Mouse (Mus musculus) kidney, embryonic 14.5 days (tissue): ENCODE results near the gene Trim80. TPM values are rescaled to one million over a fixed set of nuclear protein-coding genes. Genes with fewer than 3 reads are reported as not detected.
"Not testable (repeated sequence)": the region's sequence is repeated elsewhere in the genome, so short reads cannot be mapped to it uniquely, and the experiment has no call there.

ENCODE experiments used
- ATAC-seq: fragments of 200-750 bp; cut with Nextera tagmentation; 2 replicates; pipeline ENCODE4 v1.8.0; 2017; ENCODE audit warnings: moderate number of reproducible peaks, mild to moderate bottlenecking, moderate TSS enrichment, moderate library complexity; ENCODE audit not compliant: low FRiP score, low TSS enrichment
- H3K27ac ChIP-seq: fragments of 300-500 bp; sonication (generic); 2 replicates; pipeline ENCODE4 v1.5.1; 2014; ENCODE audit warnings: low read depth, mild to moderate bottlenecking, low read length, moderate library complexity, mixed read lengths
- H3K27me3 ChIP-seq: fragments of 300-500 bp; sonication (generic); 2 replicates; pipeline ENCODE4 v1.6.1; 2014; ENCODE audit warnings: mild to moderate bottlenecking, low read length; ENCODE audit not compliant: control insufficient read depth, insufficient read depth
- H3K36me3 ChIP-seq: fragments of 300-500 bp; sonication (generic); 2 replicates; pipeline ENCODE4 v1.6.1; 2014; ENCODE audit warnings: low read length, mixed read lengths; ENCODE audit not compliant: control insufficient read depth, insufficient read depth
- H3K4me1 ChIP-seq: fragments of 300-500 bp; sonication (generic); 2 replicates; pipeline ENCODE4 v1.6.1; 2014; ENCODE audit warnings: low read length, mixed read lengths; ENCODE audit not compliant: control insufficient read depth, insufficient read depth
- H3K4me2 ChIP-seq: fragments of 300-500 bp; sonication (generic); replicated peaks from 2 replicates; pipeline ENCODE4 v1.6.1; 2014; ENCODE audit warnings: low read depth, mild to moderate bottlenecking, low read length
- H3K4me3 ChIP-seq: fragments of 300-500 bp; sonication (generic); 2 replicates; pipeline ENCODE4 v1.5.1; 2014; ENCODE audit warnings: mild to moderate bottlenecking, low read length
- H3K9ac ChIP-seq: fragments of 300-500 bp; sonication (generic); 2 replicates; pipeline ENCODE4 v1.6.1; 2014; ENCODE audit warnings: low read depth, mild to moderate bottlenecking, low read length, moderate library complexity
- H3K9me3 ChIP-seq: fragments of 300-500 bp; sonication (generic); 2 replicates; pipeline ENCODE4 v1.6.1; 2016; ENCODE audit warnings: low read length; ENCODE audit not compliant: control insufficient read depth
- WGBS: fragments of 180-500 bp; shearing (Covaris S2); extraction: QIAGEN DNeasy Blood & Tissue Kit; methylation state at CpG from one replicate; pipeline ENCODE4 v1.1.7; 2014; 5-methylcytosine and 5-hydroxymethylcytosine counted together
- polyA plus RNA-seq: library from polyadenylated mRNA; unstranded; fragments of >200 nt; fragmentation: Nextera tagmentation; extraction: Ambion mirVana; gene quantifications from 2 replicates; pipeline ENCODE4 v1.2.1, GENCODE M21; 2014

Trim80 gene
- polyA plus RNA-seq, 1 experiment from 2014 or later, result 0.14 TPM

GRCm38 (mm10) chr11:115452281-115452860, 12.0 kb downstream of the Trim80 start:
- no peak overlapping the region for H3K4me3 ChIP-seq
- no peak overlapping the region for H3K27ac ChIP-seq
- no peak overlapping the region for H3K4me2 ChIP-seq
- H3K9ac ChIP-seq, result no peak overlapping the region
- H3K4me1 ChIP-seq, result peaks cover 14% of the 10 kb centered on the region
- no peaks in the 10 kb centered on the region; the same call in 1 of the 2 replicates for H3K27me3 ChIP-seq
- ATAC-seq, result no peak
- H3K9me3 ChIP-seq, result 0 out of 2 replicates have a peak, but pooled peaks cover 3% of the 10 kb centered on the region
- WGBS, result 91% methylated on average over 7 of the region's 7 CpGs
- no peaks in the 10 kb centered on the region for H3K36me3 ChIP-seq

- no peak overlapping the region for H3K4me3 ChIP-seq
- 0 out of 2 replicates have a peak, but pooled peaks cover 3% of the 10 kb centered on the region for H3K9me3 ChIP-seq
- no peak overlapping the region for H3K9ac ChIP-seq
- H3K36me3 ChIP-seq, result no peaks in the 10 kb centered on the region
- no peaks in the 10 kb centered on the region for H3K27me3 ChIP-seq
- H3K4me2 ChIP-seq, result no peak overlapping the region
- ATAC-seq, result no peak
- peaks cover 13% of the 10 kb centered on the region for H3K4me1 ChIP-seq
- WGBS, result 56% methylated on average over 4 of the region's 4 CpGs
- no peak overlapping the region for H3K27ac ChIP-seq
Observed at GRCm38 (mm10) chr11:115453306-115453705, 13.0 kb downstream of the Trim80 start.

GRCm38 (mm10) chr11:115454822-115455221, 14.5 kb downstream of the Trim80 start:
- H3K27me3 ChIP-seq, H3K4me2 ChIP-seq, H3K4me3 ChIP-seq, H3K9me3 ChIP-seq, H3K27ac ChIP-seq, H3K36me3 ChIP-seq, ATAC-seq, H3K9ac ChIP-seq: not testable (repeated sequence)
- peaks cover 13% of the 10 kb centered on the region for H3K4me1 ChIP-seq
- 86% methylated on average over 6 of the region's 6 CpGs for WGBS

GRCm38 (mm10) chr11:115455619-115456018, 15.3 kb downstream of the Trim80 start:
- H3K27ac ChIP-seq, result no peak overlapping the region
- H3K4me1 ChIP-seq, result peaks cover 6% of the 10 kb centered on the region; the same call in 1 of the 2 replicates
- H3K9me3 ChIP-seq, result 0 out of 2 replicates have a peak, but pooled peaks cover 3% of the 10 kb centered on the region
- no peaks in the 10 kb centered on the region for H3K36me3 ChIP-seq
- ATAC-seq, result no peak
- H3K27me3 ChIP-seq, result no peaks in the 10 kb centered on the region
- H3K4me2 ChIP-seq, result no peak overlapping the region
- H3K4me3 ChIP-seq, result no peak overlapping the region
- 87% methylated on average over 15 of the region's 15 CpGs for WGBS
- no peak overlapping the region for H3K9ac ChIP-seq

GRCm38 (mm10) chr11:115456182-115456581, 15.8 kb downstream of the Trim80 start:
- H3K4me3 ChIP-seq, result no peak overlapping the region
- H3K36me3 ChIP-seq, result no peaks in the 10 kb centered on the region
- no peaks in the 10 kb centered on the region for H3K27me3 ChIP-seq
- ATAC-seq, result no peak
- H3K4me1 ChIP-seq, result peaks cover 6% of the 10 kb centered on the region; the same call in 1 of the 2 replicates
- H3K4me2 ChIP-seq, result no peak overlapping the region
- H3K9ac ChIP-seq, result no peak overlapping the region
- 83% methylated on average over 4 of the region's 5 CpGs for WGBS
- H3K27ac ChIP-seq, result no peak overlapping the region
- H3K9me3 ChIP-seq, result 0 out of 2 replicates have a peak, but pooled peaks cover 3% of the 10 kb centered on the region

GRCm38 (mm10) chr11:115457405-115457804, 17.1 kb downstream of the Trim80 start:
- Histone ChIP-seq H3K4me2 (no peak overlapping the region), H3K9me3 (0 out of 2 replicates have a peak, but pooled peaks cover 3% of the 10 kb centered on the region), H3K27me3 (no peaks in the 10 kb centered on the region), H3K9ac (no peak overlapping the region), H3K36me3 (no peaks in the 10 kb centered on the region), H3K4me3 (no peak overlapping the region), H3K4me1 (peaks cover 10% of the 10 kb centered on the region; the same call in 1 of the 2 replicates), H3K27ac (no peak overlapping the region)
- no peak for ATAC-seq
- WGBS, result 24% methylated on average over 6 of the region's 6 CpGs

GRCm38 (mm10) chr11:115460976-115461375, 20.6 kb downstream of the Trim80 start:
- Histone ChIP-seq H3K4me1 (peaks cover 10% of the 10 kb centered on the region; the same call in 1 of the 2 replicates), H3K9me3 (no peaks in the 10 kb centered on the region), H3K27me3 (no peaks in the 10 kb centered on the region), H3K9ac (no peak overlapping the region), H3K4me3 (no peak overlapping the region), H3K4me2 (no peak overlapping the region), H3K27ac (no peak overlapping the region), H3K36me3 (no peaks in the 10 kb centered on the region)
- ATAC-seq, result no peak
- WGBS, result 32% methylated on average over 8 of the region's 8 CpGs

- H3K9me3 ChIP-seq, result no peaks in the 10 kb centered on the region
- H3K4me1 ChIP-seq, result peaks cover 10% of the 10 kb centered on the region; the same call in 1 of the 2 replicates
- H3K36me3 ChIP-seq, result no peaks in the 10 kb centered on the region
- H3K9ac ChIP-seq, result peak overlapping the region; percentile 18; the same call in 1 of the 2 replicates
- no peak overlapping the region for H3K4me2 ChIP-seq
- no peak overlapping the region for H3K4me3 ChIP-seq
- no peak for ATAC-seq
- H3K27me3 ChIP-seq, result no peaks in the 10 kb centered on the region
- no peak overlapping the region for H3K27ac ChIP-seq
- WGBS, result 72% methylated on average over 5 of the region's 5 CpGs
Observed at GRCm38 (mm10) chr11:115461846-115462242, 21.5 kb downstream of the Trim80 start.

- 74% methylated on average over 16 of the region's 16 CpGs for WGBS
- Histone ChIP-seq H3K4me3 (peak within 1 kb of the TSS; percentile 17; the same call in 1 of the 2 replicates), H3K27me3 (no peaks in the 10 kb centered on the region), H3K9ac (peak within 1 kb of the TSS; percentile 18; the same call in 1 of the 2 replicates), H3K4me1 (peaks cover 9% of the 10 kb centered on the region), H3K4me2 (peak within 1 kb of the TSS; percentile 22), H3K27ac (peak within 1 kb of the TSS; percentile 48; the same call in 1 of the 2 replicates), H3K9me3 (no peaks in the 10 kb centered on the region), H3K36me3 (no peaks in the 10 kb centered on the region)
- ATAC-seq, result 0 out of 2 replicates have a peak, but pooled peaks have one; percentile 20
Observed at GRCm38 (mm10) chr11:115462243-115462891, 22.0 kb downstream of the Trim80 start, which contains the start of gene Slc16a5. Slc16a5 (plus strand) TSS chr11:115462474.
